Mouse (Mus musculus) mammary gland, adult 2 months (tissue): ENCODE data around the gene Gm21812. TPM values are rescaled to one million over a fixed set of nuclear protein-coding genes. Genes with fewer than 3 reads are reported as not detected.

Experiments used
- polyA plus RNA-seq: library from polyadenylated mRNA; depleted of rRNA; stranded (reverse); fragments of >200 nt; gene quantifications from 2 replicates; pipeline ENCODE4 v1.2.3, GENCODE M21; 2012; ENCODE audit warnings: low replicate concordance; rRNA removed

The Gm21812 gene
- polyA plus RNA-seq = not detected in 2 replicates

GRCm38 (mm10) chrY:9347084-9347483 is at the start of gene Gm21812:
Gene Gm21812 (minus strand): TSS chrY:9347184.

Other genes starting within 250 kb of the Gm21812 start
- not detected in 2 replicates for gene Gm21292, start 213.3 kb downstream of the Gm21812 start, polyA plus RNA-seq
- gene Gm21721, start 145.0 kb downstream of the Gm21812 start, polyA plus RNA-seq = not detected in 2 replicates
- gene Gm21874, start 69.0 kb upstream of the Gm21812 start, polyA plus RNA-seq = not detected in 2 replicates